Mouse (Mus musculus): ENCODE results near the gene 4930523C07Rik.

4930523C07Rik gene

DNA sequence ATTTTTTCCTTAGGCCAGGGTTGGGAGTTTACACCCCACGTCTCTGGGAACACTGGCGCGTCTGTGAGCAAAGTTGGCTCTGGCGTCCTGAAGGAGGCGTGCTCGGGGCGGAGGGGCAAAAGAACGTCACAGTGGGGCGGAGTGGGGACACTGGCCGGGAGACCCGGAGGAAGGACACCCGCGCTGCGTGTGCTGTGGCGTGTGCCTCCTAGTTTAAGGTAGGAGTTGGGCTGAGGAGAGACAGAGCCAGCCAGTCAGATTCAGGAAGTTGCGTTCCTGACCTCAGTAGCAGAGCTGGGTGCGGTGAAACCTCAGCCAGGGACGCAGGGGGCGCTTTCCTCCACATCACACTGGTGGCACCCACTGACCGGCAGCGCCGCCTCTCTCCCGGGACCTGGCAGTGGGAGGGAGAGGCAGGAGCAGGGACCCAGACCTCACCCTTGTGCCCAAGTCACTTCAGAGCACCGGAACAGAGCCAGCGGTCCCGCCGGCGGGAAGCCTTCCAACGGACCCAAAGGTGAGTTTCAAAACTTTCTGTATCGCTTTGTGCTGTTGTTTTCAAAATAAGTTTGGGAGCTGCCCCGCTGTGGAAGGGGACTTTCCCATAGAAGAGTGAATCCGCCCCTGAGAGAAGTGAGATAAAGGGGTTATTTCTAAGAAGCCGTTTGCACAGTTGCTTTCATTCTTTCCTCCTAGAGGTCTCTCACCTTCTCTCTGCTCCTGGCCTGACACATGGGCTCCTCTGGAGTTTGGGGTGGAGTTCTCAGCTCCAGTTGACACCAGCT, at the start of gene 4930523C07Rik:
Gene 4930523C07Rik (plus strand): TSS at position 146 of the 785 bp plus-strand sequence.
- no peak for DNase-seq (ENCODE audit: low read depth, low spot score)

DNA sequence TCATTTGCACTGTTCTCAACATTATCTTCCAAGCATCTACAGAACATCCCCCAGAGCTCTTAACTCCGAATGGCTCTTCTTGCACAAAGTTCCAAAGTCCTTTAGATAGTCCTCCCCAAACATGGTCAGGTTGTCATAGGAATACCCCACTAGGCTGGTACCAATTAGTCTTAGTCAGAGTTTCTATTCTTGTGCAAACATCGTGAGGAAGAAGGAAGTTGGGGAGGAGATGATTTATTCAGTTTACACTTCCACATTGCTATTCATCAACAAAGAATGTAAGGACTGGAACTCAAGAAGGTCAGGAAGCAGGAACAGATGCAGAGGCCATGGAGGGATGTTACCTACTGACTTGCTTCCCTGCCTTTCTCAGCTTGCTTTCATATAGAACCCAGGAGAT, 46.9 kb upstream of the 4930523C07Rik start:
- DNase-seq (ENCODE audit: low read depth, low spot score), result no peak

DNA sequence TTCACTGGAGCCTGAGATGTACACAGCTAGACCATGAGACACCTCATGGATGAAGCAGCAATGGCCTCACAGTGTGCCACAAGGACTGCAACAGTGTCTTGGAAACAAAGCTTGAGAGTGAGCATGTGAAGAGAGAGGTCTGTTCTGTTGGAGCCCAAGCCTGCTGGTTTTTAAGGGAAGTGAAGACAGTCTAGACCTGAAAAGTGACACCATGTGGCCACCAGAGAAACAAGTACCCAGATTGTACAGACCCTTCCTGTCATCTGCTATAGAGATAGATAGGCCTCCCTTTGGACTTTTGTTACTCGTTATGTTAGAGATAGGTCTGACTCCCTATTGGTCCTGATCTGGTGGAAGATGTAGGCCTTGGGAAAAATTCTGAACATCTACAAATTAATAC, 45.8 kb upstream of the 4930523C07Rik start:
- DNase-seq (ENCODE audit: low read depth, low spot score), result no peak

DNA sequence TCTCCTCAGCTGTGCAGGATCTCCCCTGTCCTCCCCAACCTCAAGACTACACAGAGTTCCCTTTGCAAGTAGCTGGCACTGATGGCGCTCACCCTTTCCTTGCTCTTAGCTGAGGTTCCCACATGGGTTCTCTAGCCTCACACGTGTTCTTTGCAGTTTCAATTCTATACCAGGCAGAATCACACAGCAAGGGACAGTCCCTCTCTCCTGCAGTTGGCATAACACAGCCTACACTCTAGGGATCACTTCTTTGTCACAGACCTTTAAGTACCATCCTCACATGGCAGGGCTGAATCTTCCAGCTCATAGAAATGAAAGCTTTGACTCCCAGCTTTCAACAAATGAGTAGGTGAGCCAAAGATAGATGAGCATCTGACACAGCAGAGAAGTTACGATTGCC, 45.0 kb upstream of the 4930523C07Rik start:
- no peak for DNase-seq (ENCODE audit: low read depth, low spot score)

DNA sequence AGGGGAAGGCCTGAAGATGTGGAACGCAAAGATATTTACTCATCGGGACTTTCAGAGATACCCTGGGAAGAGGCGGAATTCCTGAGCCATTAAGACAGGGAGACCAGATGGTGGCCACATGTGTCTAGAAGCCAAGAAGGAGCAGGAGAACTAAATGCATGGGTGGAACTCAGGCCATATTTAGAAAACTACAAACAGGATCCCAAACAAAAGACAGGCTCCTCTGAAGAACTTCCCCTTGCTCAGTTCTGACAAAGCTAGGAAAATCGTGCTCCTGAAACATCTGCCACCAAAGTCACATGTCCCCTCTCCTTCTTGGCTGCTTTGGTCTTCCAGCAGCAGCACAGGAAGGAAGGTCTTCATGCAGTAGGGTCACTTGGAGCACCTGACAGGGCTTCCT, 38.9 kb upstream of the 4930523C07Rik start:
- DNase-seq (ENCODE audit: low read depth, low spot score), result no peak

DNA sequence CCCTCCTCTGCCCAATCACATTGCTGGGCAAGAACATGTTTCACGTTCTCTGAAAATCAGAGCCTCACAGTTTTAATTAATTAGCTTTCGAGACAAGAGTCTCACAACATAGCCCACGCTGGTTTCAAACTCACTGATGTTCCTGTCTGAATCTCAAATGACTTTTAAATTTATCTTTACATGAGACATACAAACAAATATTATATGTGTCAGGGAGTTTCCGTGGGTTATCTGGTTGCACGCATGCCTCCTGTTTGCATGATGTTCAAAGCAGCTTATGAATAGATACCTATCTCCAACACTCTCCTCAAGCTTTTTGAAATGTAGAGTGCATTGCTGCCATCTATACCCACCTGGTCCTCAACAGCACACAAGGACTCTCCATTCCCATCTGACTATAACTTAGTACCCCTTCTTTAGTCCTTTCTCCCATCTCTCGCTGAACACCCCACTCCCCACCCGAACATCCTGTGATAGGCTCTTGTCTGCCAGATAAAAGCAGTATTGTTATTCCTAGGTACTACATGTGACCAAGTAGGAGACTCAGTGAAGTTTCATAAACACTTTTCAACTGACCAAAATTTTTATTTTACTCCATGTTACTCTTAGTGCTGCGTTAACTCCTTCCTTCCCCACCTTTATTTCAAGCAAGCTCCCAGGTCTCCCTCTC, 37.1 kb upstream of the 4930523C07Rik start:
- no peak for DNase-seq (ENCODE audit: low read depth, low spot score)

DNA sequence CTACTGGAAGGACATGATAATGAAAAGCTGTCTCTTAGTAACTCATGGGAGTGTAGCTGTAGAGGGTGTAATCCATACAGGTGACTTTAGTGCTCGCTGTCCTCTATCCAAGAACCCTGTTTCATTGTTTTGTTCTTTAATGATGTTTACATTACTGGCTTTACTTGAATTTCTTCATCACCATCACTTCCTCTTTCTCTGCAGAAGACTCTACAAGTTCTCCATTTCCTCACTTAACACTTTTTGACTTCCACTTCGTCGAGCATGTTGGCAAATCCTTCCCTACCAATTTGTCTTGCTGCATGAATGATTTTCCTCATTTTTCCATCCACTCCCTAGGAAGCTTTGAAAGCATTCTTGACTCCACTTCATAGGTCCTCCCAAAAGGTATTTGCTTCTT, 31.1 kb upstream of the 4930523C07Rik start:
- no peak for DNase-seq (ENCODE audit: low read depth, low spot score)

DNA sequence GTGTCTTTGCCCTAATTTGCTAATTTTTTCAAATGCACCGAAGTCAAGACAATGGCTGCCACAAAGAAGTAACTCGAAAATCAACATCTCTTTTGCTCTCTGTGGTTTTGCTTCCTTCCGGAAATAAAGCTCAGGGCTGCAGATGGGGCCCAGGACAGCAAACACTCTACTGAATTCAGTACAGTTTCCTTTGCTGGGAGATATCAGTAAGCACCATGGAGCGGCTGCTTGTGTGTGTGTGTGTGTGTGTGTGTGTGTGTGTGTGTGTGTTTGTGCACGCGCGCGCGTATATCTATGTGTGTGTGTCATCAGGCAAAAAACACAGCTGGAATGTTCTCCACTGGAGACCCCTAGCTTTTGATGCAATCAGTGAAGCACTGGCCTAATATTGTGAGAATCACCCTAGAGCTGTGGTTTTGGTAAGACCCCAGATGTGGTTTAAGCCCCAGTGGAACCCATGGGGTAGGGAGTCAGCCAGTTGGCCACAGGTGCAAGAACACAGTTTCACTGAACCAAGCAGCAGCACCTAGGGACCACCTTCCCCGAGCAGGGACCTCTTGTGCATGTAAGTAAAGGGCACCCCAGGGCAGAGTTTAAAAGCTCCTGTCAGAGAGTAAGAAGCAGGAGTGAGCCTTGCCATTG, 19.7 kb upstream of the 4930523C07Rik start:
- DNase-seq (ENCODE audit: low read depth, low spot score), result no peak

DNA sequence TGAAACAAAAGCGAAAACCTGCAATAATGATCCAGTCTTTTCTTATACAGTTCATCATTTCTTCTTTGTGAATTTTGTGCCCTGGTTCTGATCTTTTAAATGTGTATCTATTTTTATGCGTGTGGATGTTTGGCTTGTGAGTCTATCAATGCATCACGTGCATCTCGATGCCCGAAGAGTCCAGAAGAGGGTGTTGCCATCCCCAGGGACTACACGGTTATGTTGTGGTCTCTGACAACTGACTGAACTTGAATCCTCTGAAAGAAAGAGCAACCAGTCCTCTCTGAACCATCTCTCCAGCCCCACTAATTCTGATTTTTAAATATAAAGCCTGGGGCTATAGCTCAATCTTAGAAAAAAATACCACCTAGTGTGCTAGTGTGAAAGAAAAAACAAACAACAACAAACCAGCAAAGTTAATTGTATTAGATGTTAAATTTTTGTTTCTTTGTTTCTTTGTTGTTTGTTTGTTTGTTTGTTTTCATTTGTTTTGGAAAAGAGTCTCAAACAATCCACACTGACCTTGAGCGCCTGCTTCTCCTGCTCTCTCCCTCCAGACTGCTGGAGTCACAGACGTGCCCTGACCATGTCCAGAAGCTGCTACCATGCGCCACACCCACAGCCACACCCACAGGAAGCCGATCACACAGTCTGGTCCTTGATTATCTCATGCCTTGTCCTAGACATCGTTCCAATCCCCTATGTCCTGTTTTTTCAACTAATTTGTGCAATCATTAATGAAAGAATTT, 18.9 kb upstream of the 4930523C07Rik start:
- DNase-seq (ENCODE audit: low read depth, low spot score), result no peak

DNA sequence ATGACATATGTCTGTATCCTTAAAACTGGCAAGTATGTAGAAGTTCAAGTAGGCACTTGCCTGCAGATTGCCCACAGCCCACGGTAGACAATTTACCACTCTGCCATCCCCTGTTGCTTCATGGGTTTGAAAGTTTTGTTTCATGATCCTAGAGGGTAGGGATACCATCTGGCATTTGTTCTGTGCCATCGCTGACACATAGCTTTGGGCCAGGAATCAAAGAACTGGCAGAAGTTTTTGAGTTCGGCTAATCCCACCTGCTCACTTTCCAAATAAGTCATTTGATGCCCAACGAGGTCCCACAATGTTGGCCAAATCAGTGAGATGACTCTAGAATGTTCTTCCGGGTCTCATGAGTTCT, 18.3 kb upstream of the 4930523C07Rik start:
- DNase-seq (ENCODE audit: low read depth, low spot score), result no peak

DNA sequence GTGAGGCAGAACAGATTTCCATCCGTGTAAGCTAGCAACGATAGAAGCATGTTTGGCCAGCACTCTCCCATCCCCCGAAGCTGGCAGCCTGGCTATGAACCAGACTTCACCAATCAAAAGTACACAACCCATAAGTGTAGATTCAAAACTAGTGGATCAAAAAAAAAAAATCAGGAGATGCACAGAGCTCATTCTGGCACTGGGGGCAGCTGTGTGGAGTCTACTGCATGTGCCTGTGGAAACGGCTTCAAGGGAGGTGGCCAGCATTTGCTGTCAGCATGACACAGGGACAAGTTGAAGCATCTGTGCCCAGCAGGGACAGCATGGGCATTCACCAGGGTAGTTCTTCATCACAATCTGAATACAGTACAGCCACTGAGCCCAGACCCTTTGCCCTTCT, 16.2 kb upstream of the 4930523C07Rik start:
- no peak for DNase-seq (ENCODE audit: low read depth, low spot score)

DNA sequence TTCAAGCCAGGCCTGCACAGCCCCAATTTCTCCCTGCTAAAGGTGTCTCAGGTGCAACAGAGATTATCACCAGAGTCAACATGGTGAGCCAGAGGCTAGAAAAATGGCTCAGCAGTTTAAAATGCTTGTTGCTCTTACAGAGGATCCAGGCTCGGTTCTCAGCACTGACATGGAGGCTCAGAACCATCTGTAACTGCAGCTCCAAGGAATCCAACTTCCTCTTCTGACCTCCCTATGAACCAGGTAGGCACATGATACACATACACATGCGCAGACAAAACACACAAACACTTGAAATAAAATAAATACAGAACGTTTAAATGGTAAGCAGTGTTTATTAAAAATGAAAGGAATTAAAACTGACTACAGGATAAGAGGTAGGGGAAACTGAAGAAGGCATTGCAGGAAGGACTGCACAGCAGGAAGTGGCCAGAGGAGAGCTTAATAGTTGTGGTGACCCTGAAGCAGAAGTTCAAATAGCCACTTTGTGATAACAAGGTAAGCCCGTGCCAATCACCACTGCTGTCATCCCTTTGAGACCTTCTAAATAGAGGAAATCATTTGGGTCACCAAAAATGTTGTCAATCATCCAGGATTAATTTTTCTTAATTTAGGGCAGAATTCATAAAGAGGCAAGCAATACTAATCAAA, 10.1 kb upstream of the 4930523C07Rik start:
- DNase-seq (ENCODE audit: low read depth, low spot score), result no peak

DNA sequence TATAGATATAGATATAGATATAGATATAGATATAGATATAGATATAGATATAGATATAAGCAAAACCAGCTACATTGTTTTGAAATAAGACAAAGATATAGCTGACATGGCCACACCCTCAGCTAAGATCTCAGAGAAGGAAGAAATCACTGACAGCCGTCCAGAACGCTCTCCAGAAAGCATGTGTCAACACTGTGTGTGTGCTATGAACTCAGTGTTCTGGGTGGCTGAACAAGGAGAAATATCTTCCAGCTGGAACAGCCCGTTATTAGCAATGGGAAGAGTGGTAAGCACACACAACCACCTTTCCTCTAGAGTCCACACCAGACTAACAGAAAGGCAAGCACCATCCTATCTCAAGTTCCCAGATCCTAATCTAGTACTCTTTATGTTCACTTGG, 8.6 kb upstream of the 4930523C07Rik start:
- no peak for DNase-seq (ENCODE audit: low read depth, low spot score)

DNA sequence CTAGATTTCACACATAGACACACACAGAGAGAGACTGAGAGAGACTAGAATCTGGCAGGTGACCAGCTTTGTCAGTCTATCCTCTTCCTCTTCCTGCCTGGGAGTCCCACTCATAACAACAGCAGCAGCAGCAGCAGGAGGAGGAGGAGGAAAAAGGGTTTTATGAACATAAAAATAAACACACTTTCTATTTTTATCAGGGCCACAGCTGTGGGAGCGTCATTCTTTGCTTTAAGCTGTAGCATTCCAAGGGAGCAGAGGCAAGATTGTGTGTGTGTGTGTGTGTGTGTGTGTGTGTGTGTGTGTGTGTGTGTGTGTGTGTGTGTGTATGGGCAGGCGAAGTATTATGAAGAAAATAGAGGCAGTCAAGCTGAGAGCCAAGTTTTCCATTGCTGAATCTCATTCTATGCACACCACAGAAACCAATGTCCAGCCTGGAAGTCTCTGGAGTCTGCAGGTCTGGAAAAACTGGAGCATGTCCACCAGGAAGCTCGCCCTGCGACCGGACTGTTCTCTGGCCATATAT, 7.1 kb upstream of the 4930523C07Rik start:
- DNase-seq (ENCODE audit: low read depth, low spot score), result no peak

DNA sequence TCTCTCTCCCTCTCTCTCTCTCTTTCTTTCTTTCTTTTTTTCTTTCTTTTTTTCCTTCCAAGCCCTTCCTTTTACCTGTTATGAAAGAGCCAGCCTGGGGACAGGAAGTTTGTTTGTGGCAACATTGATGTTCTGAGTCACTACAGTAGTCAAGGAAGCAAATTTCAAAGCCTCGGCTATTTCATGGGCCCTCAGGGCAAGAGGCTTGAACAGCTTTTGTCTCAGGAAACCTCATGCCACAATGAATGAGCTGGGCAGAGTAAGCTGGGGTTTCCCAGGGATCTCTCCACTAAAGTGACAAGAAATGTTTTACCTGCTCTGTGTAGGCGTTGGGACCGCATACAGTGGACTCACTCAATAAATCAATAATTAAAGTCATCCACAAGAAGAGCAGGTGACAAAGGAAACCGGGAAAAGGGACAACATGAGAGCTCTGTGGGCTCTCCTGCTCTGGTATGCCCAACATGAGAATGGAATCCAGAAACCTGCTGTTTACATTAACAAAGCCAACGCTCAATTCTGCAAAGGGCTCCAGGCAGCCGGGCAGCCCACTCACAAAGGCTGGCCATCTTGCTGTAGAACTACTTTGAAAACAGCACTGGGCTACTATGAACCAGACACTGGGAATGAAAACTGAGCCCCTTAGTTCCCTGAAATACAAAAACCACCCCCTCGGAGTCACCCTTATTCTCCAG, 4.1 kb upstream of the 4930523C07Rik start:
- DNase-seq (ENCODE audit: low read depth, low spot score), result no peak

DNA sequence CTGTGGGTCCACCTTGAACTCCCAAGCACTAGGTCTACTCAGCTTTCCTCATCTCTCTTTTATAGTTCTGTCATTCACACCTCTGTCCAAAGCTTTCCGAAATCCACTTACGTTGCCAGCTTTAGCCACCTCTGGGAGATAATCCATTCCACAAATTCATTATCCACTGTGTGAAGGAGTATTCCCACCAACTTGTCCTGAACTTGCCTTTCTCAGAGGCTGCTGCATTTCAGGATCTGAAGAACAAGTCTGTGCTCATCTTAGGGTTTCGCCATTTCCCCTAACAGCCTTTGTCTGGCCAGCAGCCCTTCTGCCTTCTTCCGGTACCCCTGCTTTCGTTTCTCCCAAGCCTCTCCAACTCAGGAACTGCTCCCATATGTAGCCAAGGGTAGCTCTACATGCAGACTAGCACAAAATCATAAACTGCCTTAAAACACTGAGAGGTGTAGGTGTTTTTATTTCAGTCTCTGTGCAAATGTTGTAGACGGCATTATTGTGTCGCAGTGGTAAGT, 2.9 kb upstream of the 4930523C07Rik start:
- DNase-seq (ENCODE audit: low read depth, low spot score), result no peak

DNA sequence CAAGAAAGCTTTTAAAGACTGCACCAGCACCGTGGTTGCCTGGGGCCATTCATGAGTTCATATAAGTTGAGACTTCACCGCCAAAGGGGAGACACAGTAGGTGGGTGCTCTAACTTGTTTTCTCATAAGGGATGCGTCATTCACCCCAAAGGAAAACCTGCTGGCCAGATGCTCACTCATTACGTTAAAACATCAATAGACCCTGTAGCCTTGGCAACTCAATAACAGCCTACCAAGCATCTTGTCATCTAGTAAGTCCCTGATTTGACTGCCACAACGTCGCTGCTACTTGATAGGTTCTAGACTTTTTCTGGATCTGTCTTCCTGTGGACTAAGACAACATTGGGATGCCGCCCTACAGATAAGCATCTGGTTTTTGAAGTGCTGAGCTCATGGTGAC, 1.8 kb upstream of the 4930523C07Rik start:
- DNase-seq (ENCODE audit: low read depth, low spot score), result no peak

DNA sequence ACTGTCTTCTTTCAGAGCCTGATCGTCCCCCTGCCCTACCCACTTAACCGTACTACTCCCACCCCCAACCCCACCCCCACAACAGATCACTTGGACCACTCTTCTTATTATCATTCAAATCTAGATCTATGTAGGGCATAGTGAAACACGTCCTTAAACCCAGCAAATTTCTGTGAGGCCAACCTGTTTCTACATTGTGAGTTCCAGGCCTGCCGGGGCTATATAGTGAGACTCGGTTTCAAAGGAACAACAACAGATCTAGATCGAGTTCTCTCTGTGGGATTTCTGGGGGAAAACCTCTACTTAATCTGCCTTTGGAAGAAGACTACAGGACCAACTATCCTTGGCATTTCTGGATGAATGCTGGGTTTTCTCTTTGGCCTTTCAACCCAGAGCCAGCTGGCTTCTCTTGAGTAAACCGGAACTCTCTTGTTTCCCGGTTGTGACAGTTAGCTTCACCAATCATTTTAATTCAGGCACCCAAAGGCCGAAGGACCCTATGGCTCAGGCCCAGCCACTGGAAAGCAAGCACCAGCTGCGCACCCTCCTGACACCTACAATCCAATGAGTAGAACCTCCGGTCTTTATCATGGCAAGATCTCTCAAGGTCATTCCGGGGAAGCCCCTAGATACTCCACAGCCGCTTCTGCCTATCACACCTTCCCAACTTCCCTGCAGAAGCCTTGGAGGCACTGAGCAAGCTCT, 759 bp upstream of the 4930523C07Rik start:
- DNase-seq (ENCODE audit: low read depth, low spot score), result no peak

DNA sequence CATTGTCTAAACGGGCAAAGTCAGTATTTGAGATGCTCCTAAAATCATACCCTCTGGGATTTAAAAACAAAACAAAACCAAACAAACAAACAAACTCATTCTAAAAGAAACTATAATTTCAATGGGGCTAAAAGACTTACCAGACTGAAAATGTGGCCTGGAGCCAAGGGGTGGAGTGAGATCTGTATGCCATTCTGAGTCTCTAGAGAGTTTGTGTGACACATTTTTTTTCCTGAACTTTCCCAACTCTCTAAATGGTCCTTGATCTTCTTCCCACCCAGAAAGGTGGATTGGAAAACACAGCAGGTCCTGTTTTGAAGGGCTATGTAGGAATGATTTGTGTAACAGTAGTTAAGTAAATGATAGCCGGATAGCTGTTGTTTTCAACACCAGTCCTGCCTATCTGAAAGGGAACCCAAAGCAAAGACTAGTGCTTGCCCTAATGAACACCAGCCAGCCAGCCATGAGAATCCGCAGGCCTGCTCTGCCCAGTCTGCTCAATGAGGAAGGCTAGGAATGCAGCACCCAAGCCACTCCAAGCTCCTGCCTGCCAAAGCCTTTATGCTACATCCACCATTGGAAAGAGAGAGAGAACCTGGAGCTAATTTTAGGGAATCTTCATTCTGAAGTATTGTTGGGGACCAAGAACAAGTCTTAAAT, 1.0 kb downstream of the 4930523C07Rik start:
- DNase-seq (ENCODE audit: low read depth, low spot score), result no peak

Data from retina, postnatal 7 days (tissue).